Mouse (Mus musculus) ES-E14 (cell line): ENCODE results near the gene Adcy7. TPM values are rescaled to one million over a fixed set of nuclear protein-coding genes. Genes with fewer than 3 reads are reported as not detected.

ENCODE experiments used
- DNase-seq: peaks from one replicate; pipeline ENCODE4 v3.0.0-alpha.2; 2013; ENCODE audit warnings: low read depth, low spot score
- H3K27ac ChIP-seq: 2 replicates; pipeline ENCODE4 v1.5.1; 2012; ENCODE audit warnings: low read depth, mild to moderate bottlenecking, low read length, moderate library complexity, mixed read lengths; ENCODE audit not compliant: poor library complexity, insufficient read depth, severe bottlenecking
- H3K36me3 ChIP-seq: 2 replicates; pipeline ENCODE4 v1.6.1; 2012; ENCODE audit warnings: mild to moderate bottlenecking, low read length, moderate library complexity, mixed read lengths; ENCODE audit not compliant: control insufficient read depth, poor library complexity, insufficient read depth, severe bottlenecking
- H3K4me1 ChIP-seq, 2 experiments: fragments of 150-350 bp in 1 of 2; sonication (generic) in 1 of 2; 2 replicates each; pipeline ENCODE4 v1.6.1; 2012; ENCODE audit warnings: low read length in 2 of 2, mild to moderate bottlenecking in 1 of 2, mixed read lengths in 1 of 2; ENCODE audit not compliant: control insufficient read depth in 2 of 2, insufficient read depth in 2 of 2, poor library complexity in 1 of 2
- H3K4me3 ChIP-seq, 2 experiments: fragments of 150-350 bp in 1 of 2; sonication (generic) in 1 of 2; 2 replicates each; pipeline ENCODE4 v1.5.1; 2012; ENCODE audit warnings: low read length in 2 of 2, low read depth in 1 of 2, mild to moderate bottlenecking in 1 of 2, mixed read lengths in 1 of 2; ENCODE audit not compliant: insufficient read depth in 1 of 2, poor library complexity in 1 of 2, severe bottlenecking in 1 of 2
- H3K9ac ChIP-seq: 2 replicates; pipeline ENCODE4 v1.6.1; 2012; ENCODE audit warnings: low read depth, mild to moderate bottlenecking, low read length, mixed read lengths; ENCODE audit not compliant: poor library complexity, insufficient read depth, severe bottlenecking
- H3K9me3 ChIP-seq: fragments of 150-350 bp; sonication (generic); 2 replicates; pipeline ENCODE4 v1.6.1; 2012; ENCODE audit warnings: low read depth, mild to moderate bottlenecking, low read length; ENCODE audit not compliant: control insufficient read depth, insufficient read depth
- CHD2 ChIP-seq: IDR thresholded peaks from 2 replicates; pipeline ENCODE4 v1.6.1; 2014; ENCODE audit warnings: mild to moderate bottlenecking, low read depth, low read length, inconsistent platforms
- HCFC1 ChIP-seq: IDR thresholded peaks from 2 replicates; pipeline ENCODE4 v1.6.1; 2012; ENCODE audit warnings: low read length, inconsistent platforms, borderline replicate concordance; ENCODE audit not compliant: insufficient read depth
- MAFK ChIP-seq: IDR thresholded peaks from 2 replicates; pipeline ENCODE4 v1.6.1; 2014; ENCODE audit warnings: mild to moderate bottlenecking, low read depth, low read length, inconsistent platforms; ENCODE audit not compliant: insufficient read depth
- ZC3H11A ChIP-seq: IDR thresholded peaks from 2 replicates; pipeline ENCODE4 v1.6.1; 2012; ENCODE audit warnings: low read depth, mild to moderate bottlenecking, inconsistent platforms, low read length, borderline replicate concordance
- ZNF384 ChIP-seq: IDR thresholded peaks from 2 replicates; pipeline ENCODE4 v1.6.1; 2012; ENCODE audit warnings: low read depth, low read length, inconsistent platforms
- in situ Hi-C, 2 experiments: fragments of 600-800 bp; cut with MboI; formaldehyde crosslinking; loops; one replicate each; pipeline ENCODE4 v1.15.1; 2025; ENCODE audit warnings: low sequenced_read_pairs in 2 of 2, inconsistent platforms in 1 of 2; ENCODE audit not compliant: unreplicated experiment in 2 of 2
- total RNA-seq: library from RNA; depleted of rRNA; stranded (reverse); fragments of 300-350 nt; gene quantifications from 2 replicates; pipeline ENCODE4 v1.2.3, GENCODE M21; 2012

Gene Adcy7
- total RNA-seq, 1 experiment, result 4.2 TPM

GRCm38 (mm10) chr8:88318151-88318550, 45.9 kb downstream of the Adcy7 start:
- TF ChIP-seq ZC3H11A (no peak), MAFK (no peak), ZNF384 (no peak), CHD2 (no peak), HCFC1 (no peak)
- Histone ChIP-seq H3K9me3 (no peaks in the 10 kb centered on the region), H3K4me1 (no peaks in the 10 kb centered on the region; a peak in 1 of 4 replicates), H3K27ac (no peak overlapping the region), H3K36me3 (no peaks in the 10 kb centered on the region), H3K9ac (no peak overlapping the region), H3K4me3 (no peak overlapping the region)
- in situ Hi-C loops, result no loop called here
- no peak for DNase-seq

- no peaks in the 10 kb centered on the region for H3K9me3 ChIP-seq
- H3K27ac ChIP-seq, result no peak overlapping the region
- DNase-seq, result no peak
- TF ChIP-seq ZNF384 (no peak), CHD2 (no peak), HCFC1 (no peak), ZC3H11A (no peak)
- in situ Hi-C loops, result no loop called here
- H3K9ac ChIP-seq, result no peak overlapping the region
- H3K4me3 ChIP-seq, result no peak overlapping the region
- no peaks in the 10 kb centered on the region for H3K36me3 ChIP-seq
- no peaks in the 10 kb centered on the region for H3K4me1 ChIP-seq
Measured at GRCm38 (mm10) chr8:88320134-88320533, 47.9 kb downstream of the Adcy7 start.

- H3K27ac ChIP-seq, result no peak overlapping the region
- no peak for TF ChIP-seq ZNF384
- no peak for TF ChIP-seq HCFC1
- TF ChIP-seq CHD2, result no peak
- no peak for TF ChIP-seq MAFK
- no peak for TF ChIP-seq ZC3H11A
- H3K4me3 ChIP-seq, result no peak overlapping the region
- DNase-seq, result no peak
- H3K36me3 ChIP-seq, result no peaks in the 10 kb centered on the region; the same call in 1 of the 2 replicates
- no peaks in the 10 kb centered on the region; a peak in 1 of 4 replicates for H3K4me1 ChIP-seq
- H3K9me3 ChIP-seq, result no peaks in the 10 kb centered on the region
- in situ Hi-C loops, result no loop called here
- H3K9ac ChIP-seq, result no peak overlapping the region
Measured at GRCm38 (mm10) chr8:88321387-88321786, 49.2 kb downstream of the Adcy7 start.

GRCm38 (mm10) chr8:88323523-88323922, 51.3 kb downstream of the Adcy7 start:
- in situ Hi-C loops, result no loop called here
- H3K4me3 ChIP-seq, result no peak overlapping the region
- H3K9me3 ChIP-seq, result no peaks in the 10 kb centered on the region
- no peak overlapping the region for H3K9ac ChIP-seq
- H3K27ac ChIP-seq, result no peak overlapping the region
- DNase-seq, result no peak
- TF ChIP-seq CHD2 (no peak), HCFC1 (no peak), ZNF384 (no peak), ZC3H11A (no peak)
- no peaks in the 10 kb centered on the region; a peak in 1 of 4 replicates for H3K4me1 ChIP-seq
- H3K36me3 ChIP-seq, result peaks cover 2% of the 10 kb centered on the region; the same call in 1 of the 2 replicates

- no peak overlapping the region for H3K27ac ChIP-seq
- H3K36me3 ChIP-seq, result peaks cover 4% of the 10 kb centered on the region; the same call in 1 of the 2 replicates
- H3K9me3 ChIP-seq, result no peaks in the 10 kb centered on the region
- no peak for DNase-seq
- H3K4me3 ChIP-seq, result no peak overlapping the region
- no peaks in the 10 kb centered on the region; a peak in 1 of 4 replicates for H3K4me1 ChIP-seq
- no peak overlapping the region; the same call in 1 of the 2 replicates for H3K9ac ChIP-seq
- in situ Hi-C loops, result no loop called here
- TF ChIP-seq HCFC1 (no peak), CHD2 (no peak), MAFK (no peak), ZC3H11A (no peak), ZNF384 (no peak)
Measured at GRCm38 (mm10) chr8:88324760-88325159, 52.6 kb downstream of the Adcy7 start.
